Mouse (Mus musculus) forebrain, embryonic 12.5 days (tissue): Measurements from ENCODE around the gene Aaas. TPM values are rescaled to one million over a fixed set of nuclear protein-coding genes. Genes with fewer than 3 reads are reported as not detected.

ENCODE experiments used
- polyA plus RNA-seq: library from polyadenylated mRNA; unstranded; fragments of >200 nt; fragmentation: Nextera tagmentation; extraction: Ambion mirVana; gene quantifications from 2 replicates; pipeline ENCODE4 v1.2.1, GENCODE M21; 2016

The Aaas gene
- polyA plus RNA-seq, 1 experiment from 2014 or later = 75.0 TPM

Other genes with a start within 250 kb of the Aaas start
- 19.1 and 19.6 TPM in 2 replicates for gene Spryd3, start 214.5 kb downstream of the Aaas start, polyA plus RNA-seq
- gene Igfbp6, start 206.4 kb downstream of the Aaas start, polyA plus RNA-seq = 0.24 and 0.79 TPM in 2 replicates
- 0.08 TPM in 1 of 2 replicates, not detected in the other for gene Soat2, start 200.2 kb downstream of the Aaas start, polyA plus RNA-seq
- 127 and 132 TPM in 2 replicates for gene Zfp740, start 147.5 kb downstream of the Aaas start, polyA plus RNA-seq
- gene Csad, start 146.0 kb downstream of the Aaas start, polyA plus RNA-seq = 46.2 and 51.8 TPM in 2 replicates
- 0.65 and 0.88 TPM in 2 replicates for gene Itgb7, start 118.8 kb downstream of the Aaas start, polyA plus RNA-seq
- 13.1 and 16.7 TPM in 2 replicates for gene Rarg, start 93.3 kb downstream of the Aaas start, polyA plus RNA-seq
- 0.09 and 0.17 TPM in 2 replicates for gene Gm9918, start 80.2 kb downstream of the Aaas start, polyA plus RNA-seq
- 48.9 and 50.5 TPM in 2 replicates for gene Mfsd5, start 71.3 kb downstream of the Aaas start, polyA plus RNA-seq
- gene Espl1, start 54.5 kb downstream of the Aaas start, polyA plus RNA-seq = 36.9 and 42.3 TPM in 2 replicates
- gene Pfdn5, start 24.7 kb downstream of the Aaas start, polyA plus RNA-seq = 352 and 355 TPM in 2 replicates
- 105 and 110 TPM in 2 replicates for gene Myg1, start 19.1 kb downstream of the Aaas start, polyA plus RNA-seq
- 0.32 and 0.46 TPM in 2 replicates for gene Sp7, start 16.4 kb upstream of the Aaas start, polyA plus RNA-seq
- 10.8 and 11.2 TPM in 2 replicates for gene Sp1, start 55.4 kb upstream of the Aaas start, polyA plus RNA-seq
- 0.22 TPM in 2 replicates for gene Amhr2, start 94.6 kb upstream of the Aaas start, polyA plus RNA-seq
- gene Prr13, start 108.3 kb upstream of the Aaas start, polyA plus RNA-seq = 82.9 and 86.9 TPM in 2 replicates
- gene Pcbp2, start 119.8 kb upstream of the Aaas start, polyA plus RNA-seq = 191 and 192 TPM in 2 replicates
- 3.9 and 7.9 TPM in 2 replicates for gene Gm10337, start 153.0 kb upstream of the Aaas start, polyA plus RNA-seq
- gene Map3k12, start 166.3 kb upstream of the Aaas start, polyA plus RNA-seq = 39.4 and 40.1 TPM in 2 replicates
- gene Tarbp2, start 167.4 kb upstream of the Aaas start, polyA plus RNA-seq = 91.9 and 93.5 TPM in 2 replicates
- 2.7 and 2.9 TPM in 2 replicates for gene Npff, start 174.2 kb upstream of the Aaas start, polyA plus RNA-seq